Mouse (Mus musculus) CH12.LX (cell line): Measurements from ENCODE around the gene 9030025P20Rik. TPM values are rescaled to one million over a fixed set of nuclear protein-coding genes. Genes with fewer than 3 reads are reported as not detected.
"Not testable (repeated sequence)": the region's sequence is repeated elsewhere in the genome, so short reads cannot be mapped to it uniquely, and the experiment has no call there.

Source experiments
- DNase-seq: peaks from one replicate; pipeline ENCODE4 v3.0.0-alpha.2; 2013; ENCODE audit errors: extremely low read depth
- H3K27ac ChIP-seq: 2 replicates; pipeline ENCODE4 v1.5.1; 2012; ENCODE audit warnings: low read depth, mild to moderate bottlenecking, control low read depth, moderate library complexity; ENCODE audit not compliant: insufficient read depth
- H3K27me3 ChIP-seq: replicated peaks from 2 replicates; pipeline ENCODE3; 2012; ENCODE audit warnings: inconsistent platforms
- H3K36me3 ChIP-seq, 2 experiments: replicated peaks in 1 of 2; 2 replicates each; pipeline versions ENCODE3 to v1.6.1; 2012; ENCODE audit warnings: inconsistent platforms in 1 of 2, low read length in 1 of 2, mild to moderate bottlenecking in 1 of 2, mixed read lengths in 1 of 2, moderate library complexity in 1 of 2; ENCODE audit not compliant: control insufficient read depth in 1 of 2, insufficient read depth in 1 of 2
- H3K4me1 ChIP-seq, 2 experiments: 2 replicates each; pipeline ENCODE4 v1.6.1; 2012; ENCODE audit warnings: inconsistent platforms in 1 of 2, moderate library complexity in 1 of 2; ENCODE audit not compliant: insufficient read depth in 2 of 2, control insufficient read depth in 1 of 2
- H3K4me2 ChIP-seq: 2 replicates; pipeline ENCODE4 v1.6.1; 2012; ENCODE audit warnings: low read depth, mild to moderate bottlenecking, control low read depth; ENCODE audit not compliant: poor library complexity, insufficient read depth, severe bottlenecking
- H3K4me3 ChIP-seq, 3 experiments: fragments of 150-350 bp in 1 of 3; sonication (generic) in 1 of 3; replicated peaks in 1 of 3; 2 replicates each; pipeline versions ENCODE3 to v1.5.1; 2011 to 2012; ENCODE audit warnings: low read depth in 2 of 3, low read length in 2 of 3, mild to moderate bottlenecking in 2 of 3, moderate library complexity in 2 of 3, control low read depth in 1 of 3, improper control_type of control experiment in 1 of 3, inconsistent platforms in 1 of 3, mixed read lengths in 1 of 3; ENCODE audit not compliant: poor library complexity in 1 of 3
- H3K79me2 ChIP-seq: replicated peaks from 2 replicates; pipeline ENCODE4 v1.6.1; 2012; ENCODE audit warnings: mild to moderate bottlenecking, moderate library complexity; ENCODE audit not compliant: control insufficient read depth, poor library complexity, insufficient read depth, severe bottlenecking; ENCODE audit errors: extremely low read depth
- H3K9ac ChIP-seq: 2 replicates; pipeline ENCODE4 v1.6.1; 2012; ENCODE audit warnings: low read depth, mild to moderate bottlenecking, control low read depth, moderate library complexity; ENCODE audit not compliant: insufficient read depth
- H3K9me3 ChIP-seq: replicated peaks from 2 replicates; pipeline ENCODE3; 2012; ENCODE audit warnings: low read length, inconsistent platforms, mixed read lengths
- dilution Hi-C: fragments of 300-500 bp; cut with MboI; formaldehyde crosslinking; loops from 2 replicates; pipeline ENCODE4 v1.14.3; 2020; ENCODE audit warnings: low sequenced_read_pairs; ENCODE audit not compliant: extremely low pct_unique_long_range_greater_than_20kb, extremely low pct_ligation_motif_present
- in situ Hi-C: fragments of 300-500 bp; cut with MboI; formaldehyde crosslinking; loops from 3 replicates; pipeline ENCODE4 v1.14.3; 2019; ENCODE audit warnings: low sequenced_read_pairs, low pct_ligation_motif_present, low pct_unique_long_range_greater_than_20kb, mixed read lengths
- polyA plus RNA-seq: library from polyadenylated mRNA; unstranded; fragments of >175 nt; gene quantifications from 2 replicates; pipeline ENCODE4 v1.2.1, GENCODE M21; 2012; ENCODE audit warnings: low read depth; ENCODE audit not compliant: insufficient read length
- total RNA-seq, 2 experiments: library from RNA; depleted of rRNA; stranded (reverse); fragments of 300-350 nt in 1 of 2; fragments of >200 nt in 1 of 2; gene quantifications; 2 replicates each; pipeline ENCODE4 v1.2.3; 2012 to 2014

The 9030025P20Rik gene
- total and polyA plus RNA-seq, 3 experiments, result 6.4 to 7.9 (median 7.5) TPM

DNA sequence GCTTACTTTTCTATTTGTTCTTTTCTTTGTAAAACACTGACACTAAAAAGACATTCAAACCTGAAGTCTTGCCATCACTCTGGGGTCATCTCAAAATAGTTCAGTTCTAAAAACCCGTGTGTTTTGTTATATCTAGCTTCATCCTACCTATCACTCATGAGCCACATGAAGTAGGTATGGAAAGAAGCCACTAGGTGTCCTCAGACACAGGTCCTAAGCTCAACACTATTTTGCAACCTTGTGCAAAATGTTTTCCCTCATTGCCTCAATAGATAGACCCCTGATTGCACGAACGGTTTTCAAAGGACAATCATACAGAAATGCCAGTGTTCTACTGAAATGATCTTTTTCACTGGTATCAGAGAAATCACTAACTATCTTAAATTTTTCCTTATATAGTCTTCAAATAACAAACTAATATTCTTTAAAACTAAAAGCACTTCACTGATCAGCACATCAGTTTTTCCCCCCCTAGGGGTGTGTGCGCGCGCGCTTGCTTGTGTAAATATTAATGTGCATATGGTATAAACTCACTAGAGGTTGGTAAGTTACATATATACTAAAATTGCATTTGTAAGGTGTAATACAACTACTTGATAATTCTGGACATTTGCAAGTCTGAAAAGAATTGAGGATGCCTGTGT, 428 bp upstream of the 9030025P20Rik start:
- H3K27ac ChIP-seq, H3K27me3 ChIP-seq, H3K79me2 ChIP-seq, dilution Hi-C loops, in situ Hi-C loops, H3K9me3 ChIP-seq, H3K4me2 ChIP-seq, H3K4me1 ChIP-seq, H3K36me3 ChIP-seq, DNase-seq: not testable (repeated sequence)
- H3K9ac ChIP-seq, result peak overlapping the region; percentile 48; the same call in 1 of the 2 replicates
- peak overlapping the region in 1 of 3 experiments; percentile 34 for H3K4me3 ChIP-seq

DNA sequence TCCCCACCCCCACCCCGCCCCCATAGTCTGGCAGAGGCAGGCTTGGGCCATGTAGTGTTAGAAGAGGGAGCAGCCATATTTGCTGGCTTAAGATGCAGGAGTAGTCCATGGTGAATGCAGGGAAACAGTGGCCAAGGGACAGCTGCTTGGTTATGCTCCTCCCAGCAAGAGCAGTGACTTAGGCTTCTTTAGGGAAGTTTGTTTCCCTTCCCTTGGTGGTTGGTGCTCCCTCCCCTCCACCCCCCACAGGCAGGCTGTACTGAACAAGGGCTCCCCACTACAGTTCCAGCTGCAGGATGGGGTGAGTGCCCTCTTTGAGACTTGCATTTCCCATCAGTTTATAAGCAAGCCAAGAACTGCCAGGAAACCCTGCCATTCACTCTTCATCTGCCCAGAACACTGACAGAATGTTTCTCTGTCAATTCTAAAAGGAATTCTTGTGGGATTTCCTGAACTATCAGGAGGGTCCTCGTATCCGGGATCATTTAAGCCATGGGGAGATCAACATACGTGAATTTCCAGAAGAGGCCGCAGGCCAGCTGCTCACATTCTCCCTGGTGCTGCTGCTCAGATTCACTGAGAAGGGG, 11.9 kb downstream of the 9030025P20Rik start:
- H3K4me3 ChIP-seq, result not testable (repeated sequence)
- peak overlapping the region; percentile 29; the same call in 1 of the 2 replicates for H3K4me2 ChIP-seq

DNA sequence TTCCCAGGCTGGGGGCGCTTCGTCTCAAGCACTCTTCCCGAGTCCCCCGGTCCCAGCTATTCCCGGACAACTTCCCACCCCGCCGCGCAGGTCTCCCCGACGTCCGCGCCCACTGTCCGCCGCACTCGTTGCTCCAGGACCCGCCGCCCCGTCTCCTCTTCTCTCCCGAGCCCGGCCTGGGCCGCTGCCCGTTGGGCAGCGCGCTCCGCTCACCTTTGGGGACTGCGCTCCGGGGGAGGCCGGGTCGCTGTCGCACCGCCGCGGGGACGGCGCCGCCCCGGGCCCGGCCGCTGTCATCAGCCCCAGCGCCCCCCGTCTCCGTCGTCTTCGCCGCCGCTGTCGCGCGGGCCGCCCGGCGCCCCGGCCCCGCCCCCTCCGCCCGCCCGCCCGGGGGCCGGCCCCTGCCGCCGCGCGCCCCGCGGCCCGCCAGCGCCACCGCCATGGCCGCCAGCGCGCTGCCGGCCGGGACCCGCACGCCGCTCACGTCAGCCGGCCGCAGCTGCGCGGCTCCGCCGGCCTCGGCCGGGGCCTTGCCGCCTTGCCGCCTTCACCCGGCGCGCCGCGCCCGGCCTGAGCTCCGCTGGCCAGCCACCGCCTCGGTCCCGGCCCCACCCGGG, 14.4 kb downstream of the 9030025P20Rik start:
- in situ Hi-C loops, dilution Hi-C loops, H3K36me3 ChIP-seq: not testable (repeated sequence)

More for the DNA sequence above, 11.9 kb downstream of the 9030025P20Rik start:
- dilution Hi-C loops, H3K4me1 ChIP-seq, H3K9ac ChIP-seq, H3K36me3 ChIP-seq, H3K9me3 ChIP-seq, in situ Hi-C loops, DNase-seq, H3K79me2 ChIP-seq, H3K27me3 ChIP-seq: not testable (repeated sequence)
- H3K27ac ChIP-seq, result peak overlapping the region; percentile 73

DNA sequence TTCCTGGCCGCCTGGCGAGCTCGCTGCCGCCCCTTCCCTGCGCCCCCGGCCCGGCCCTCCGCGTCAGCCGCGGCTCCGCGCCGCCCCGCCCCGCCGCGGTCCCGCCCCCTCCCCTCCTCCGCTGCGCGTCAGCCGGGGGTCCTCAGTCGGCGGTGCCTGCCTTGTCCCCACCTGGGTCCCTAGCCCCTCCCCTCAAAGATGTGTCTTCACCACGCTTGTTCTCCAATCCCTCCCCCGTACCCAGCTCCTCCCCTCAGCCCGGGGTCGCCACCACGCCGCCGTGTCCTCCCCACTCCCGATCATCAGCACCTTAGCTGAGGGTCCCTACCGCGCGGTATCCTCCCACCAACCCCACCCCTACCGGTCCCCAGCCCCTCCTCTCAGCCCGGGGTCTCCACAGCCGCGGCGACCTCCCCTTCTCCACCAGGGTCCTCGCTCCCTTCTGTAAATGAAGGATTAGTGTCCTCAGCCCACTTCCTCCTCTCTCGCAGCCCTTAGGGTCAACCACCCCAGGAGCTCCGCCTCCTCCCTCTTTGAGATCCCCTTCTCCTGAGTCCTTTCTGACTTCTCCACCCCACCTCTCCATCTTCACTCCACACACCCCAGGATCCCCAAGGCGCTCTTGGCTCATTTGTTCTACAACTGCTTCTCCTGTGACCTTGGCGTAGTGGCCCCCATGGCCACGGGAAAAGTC, 15.0 kb downstream of the 9030025P20Rik start:
- in situ Hi-C loops, H3K4me3 ChIP-seq, dilution Hi-C loops, H3K4me2 ChIP-seq, H3K27ac ChIP-seq, H3K4me1 ChIP-seq, H3K9ac ChIP-seq, H3K27me3 ChIP-seq, DNase-seq, H3K79me2 ChIP-seq, H3K36me3 ChIP-seq, H3K9me3 ChIP-seq: not testable (repeated sequence)

More for the DNA sequence above, 14.4 kb downstream of the 9030025P20Rik start:
- not testable (repeated sequence) for H3K79me2 ChIP-seq, H3K4me3 ChIP-seq, H3K27me3 ChIP-seq, H3K27ac ChIP-seq, DNase-seq, H3K9me3 ChIP-seq, H3K9ac ChIP-seq, H3K4me2 ChIP-seq, H3K4me1 ChIP-seq

DNA sequence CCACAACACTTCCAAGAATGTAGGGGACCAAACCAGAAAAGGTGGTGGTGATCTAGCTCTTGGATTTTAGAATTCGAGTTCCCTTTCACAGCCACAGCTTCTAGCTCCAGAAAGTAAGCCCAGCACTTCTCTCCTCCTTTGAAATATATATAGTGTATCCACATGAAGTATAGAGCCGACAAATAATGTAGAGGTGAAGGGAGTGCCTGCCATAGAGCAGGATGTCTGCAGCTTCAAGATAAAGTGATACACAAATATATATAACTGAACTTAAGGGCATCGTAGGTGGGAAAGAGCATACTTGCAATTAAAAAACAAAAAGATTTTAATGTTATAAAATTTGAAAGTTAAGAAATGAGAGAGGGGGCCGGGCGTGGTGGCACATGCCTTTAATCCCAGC, 15.9 kb downstream of the 9030025P20Rik start:
- H3K4me3 ChIP-seq, H3K4me2 ChIP-seq, H3K4me1 ChIP-seq, H3K9ac ChIP-seq, H3K27ac ChIP-seq, H3K36me3 ChIP-seq, DNase-seq, dilution Hi-C loops, H3K79me2 ChIP-seq, in situ Hi-C loops, H3K9me3 ChIP-seq, H3K27me3 ChIP-seq: not testable (repeated sequence)

DNA sequence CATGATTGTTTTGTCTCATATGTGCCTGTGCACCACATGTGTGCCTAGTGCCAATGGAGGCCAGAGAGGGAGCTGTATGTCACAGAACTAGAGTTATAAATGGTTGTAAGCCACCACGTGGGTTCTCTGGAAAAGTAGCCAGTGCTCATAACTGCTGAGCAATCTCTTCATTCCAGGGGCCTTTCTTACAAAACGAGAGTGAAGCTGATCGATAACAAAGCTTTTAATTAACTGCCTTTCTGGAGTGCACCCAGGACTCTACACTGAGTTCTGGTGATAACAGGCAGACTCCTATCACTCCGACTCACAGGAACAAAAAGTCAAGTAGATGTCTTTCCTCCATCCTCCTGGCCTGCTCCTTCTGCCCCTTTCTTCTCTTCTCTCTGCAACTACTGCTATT, 21.8 kb downstream of the 9030025P20Rik start:
- H3K9ac ChIP-seq, H3K27ac ChIP-seq, H3K9me3 ChIP-seq, in situ Hi-C loops, DNase-seq, dilution Hi-C loops, H3K36me3 ChIP-seq, H3K4me1 ChIP-seq, H3K4me2 ChIP-seq, H3K27me3 ChIP-seq, H3K4me3 ChIP-seq, H3K79me2 ChIP-seq: not testable (repeated sequence)
